Mouse (Mus musculus): Measurements from ENCODE around the gene Rcan1. TPM values are rescaled to one million over a fixed set of nuclear protein-coding genes. Genes with fewer than 3 reads are reported as not detected.

Gene Rcan1
- polyA plus RNA-seq, 1 experiment from 2014 or later: 34.6 TPM

DNA sequence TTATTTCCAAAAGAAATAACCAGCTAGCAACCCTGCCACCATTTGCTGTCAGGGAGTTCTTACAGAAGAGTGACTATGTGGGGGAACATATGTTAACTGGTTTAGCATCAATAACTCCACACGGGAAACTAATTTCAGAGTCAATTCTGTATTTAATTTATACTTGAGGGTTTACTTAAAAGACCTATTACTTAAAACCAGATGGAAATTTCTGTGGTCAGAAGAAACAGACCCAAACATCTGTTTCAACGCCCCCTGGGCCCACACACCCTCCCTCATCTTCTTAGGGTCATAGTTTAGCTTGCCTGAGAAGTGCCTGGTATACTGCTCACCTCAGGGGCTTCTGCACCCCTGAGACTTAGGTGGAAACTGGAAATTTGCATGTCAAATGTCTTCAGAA is 116.8 kb downstream of the Rcan1 start:
- ATAC-seq (ENCODE audit: low read depth) (0 out of 2 replicates have a peak, but pooled peaks have one; percentile 35), DNase-seq (ENCODE audit: low spot score) (peak; percentile 50)
- H3K4me1 ChIP-seq (ENCODE audit: control insufficient read depth, insufficient read depth, low read length): peaks cover 23% of the 10 kb centered on the region
- 28% methylated on average over 2 of the region's 2 CpGs for whole genome bisulfite sequencing
- H3K27ac ChIP-seq (replicated peaks; ENCODE audit: low read depth, low read length): no peak overlapping the region
- H3K4me3 ChIP-seq (ENCODE audit: low read depth, low read length): no peak overlapping the region
- H3K9ac ChIP-seq (ENCODE audit: low read depth, low read length): no peak overlapping the region
- no peak overlapping the region for H3K4me2 ChIP-seq (ENCODE audit: low read depth, low read length)
- H3K9me3 ChIP-seq (ENCODE audit: control insufficient read depth, low read length): no peaks in the 10 kb centered on the region
- peaks cover 7% of the 10 kb centered on the region; the same call in 1 of the 2 replicates for H3K27me3 ChIP-seq (replicated peaks; ENCODE audit: control insufficient read depth, insufficient read depth, low read length)
- no peaks in the 10 kb centered on the region for H3K36me3 ChIP-seq (ENCODE audit: control insufficient read depth, insufficient read depth, low read length)

DNA sequence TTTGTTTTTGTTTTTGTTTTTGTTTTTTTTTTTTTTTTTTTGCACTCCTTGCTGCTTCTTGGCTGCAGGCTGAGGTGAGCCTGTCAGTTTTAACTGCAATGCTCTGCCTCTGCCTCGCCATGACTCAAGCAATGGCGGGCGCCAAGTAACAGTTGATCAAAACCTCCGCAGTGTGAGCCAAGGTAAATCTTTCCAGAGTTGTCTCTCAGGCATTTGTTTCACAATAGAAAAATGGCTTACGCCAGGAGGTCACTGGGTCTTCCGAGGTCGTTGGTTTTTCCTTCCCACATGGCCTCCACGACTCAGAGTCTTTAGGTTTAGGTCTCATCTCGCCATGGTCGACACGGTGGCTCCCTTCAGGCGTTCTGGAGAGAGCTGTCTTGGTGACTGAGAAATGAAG is 117.4 kb downstream of the Rcan1 start:
- no peak overlapping the region for H3K27ac ChIP-seq (replicated peaks; ENCODE audit: low read depth, low read length)
- WGBS: 80% methylated on average over 12 of the region's 12 CpGs
- H3K4me3 ChIP-seq (ENCODE audit: low read depth, low read length): no peak overlapping the region

DNA sequence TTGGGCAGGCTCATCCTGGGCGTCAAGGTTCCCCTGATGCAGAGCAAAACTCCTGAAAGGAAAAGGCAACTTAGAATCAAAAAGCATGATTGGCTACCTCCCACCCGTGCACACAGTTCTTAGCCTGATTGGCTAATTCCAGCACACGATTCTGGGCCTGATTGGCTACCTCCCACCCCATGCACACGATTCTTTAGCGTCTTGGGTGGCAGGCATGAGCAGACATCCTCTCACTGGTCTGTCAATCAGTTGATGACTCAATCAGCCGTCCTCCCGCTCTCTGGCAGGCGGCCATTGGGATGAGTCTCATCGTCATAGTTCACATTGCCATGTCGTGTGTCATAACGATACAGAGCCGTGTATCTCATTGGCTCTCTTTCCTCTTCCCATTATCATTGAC is 121.7 kb downstream of the Rcan1 start:
- WGBS: 78% methylated on average over 12 of the region's 12 CpGs
- ATAC-seq (ENCODE audit: low read depth) (no peak), DNase-seq (ENCODE audit: low spot score) (no peak)
- Histone ChIP-seq H3K4me3 (ENCODE audit: low read depth, low read length) (no peak overlapping the region), H3K27me3 (replicated peaks; ENCODE audit: control insufficient read depth, insufficient read depth, low read length) (no peaks in the 10 kb centered on the region), H3K9ac (ENCODE audit: low read depth, low read length) (no peak overlapping the region), H3K27ac (replicated peaks; ENCODE audit: low read depth, low read length) (no peak overlapping the region), H3K9me3 (ENCODE audit: control insufficient read depth, low read length) (no peaks in the 10 kb centered on the region), H3K4me1 (ENCODE audit: control insufficient read depth, insufficient read depth, low read length) (peaks cover 5% of the 10 kb centered on the region; the same call in 1 of the 2 replicates), H3K4me2 (ENCODE audit: low read depth, low read length) (no peak overlapping the region), H3K36me3 (ENCODE audit: control insufficient read depth, insufficient read depth, low read length) (no peaks in the 10 kb centered on the region)

More for the DNA sequence above, 117.4 kb downstream of the Rcan1 start:
- ATAC-seq (ENCODE audit: low read depth) (no peak), DNase-seq (ENCODE audit: low spot score) (no peak)
- no peak overlapping the region for H3K9ac ChIP-seq (ENCODE audit: low read depth, low read length)
- H3K4me2 ChIP-seq (ENCODE audit: low read depth, low read length): no peak overlapping the region
- no peaks in the 10 kb centered on the region for H3K36me3 ChIP-seq (ENCODE audit: control insufficient read depth, insufficient read depth, low read length)
- peaks cover 19% of the 10 kb centered on the region for H3K4me1 ChIP-seq (ENCODE audit: control insufficient read depth, insufficient read depth, low read length)
- H3K27me3 ChIP-seq (replicated peaks; ENCODE audit: control insufficient read depth, insufficient read depth, low read length): peaks cover 7% of the 10 kb centered on the region; the same call in 1 of the 2 replicates
- no peaks in the 10 kb centered on the region for H3K9me3 ChIP-seq (ENCODE audit: control insufficient read depth, low read length)

DNA sequence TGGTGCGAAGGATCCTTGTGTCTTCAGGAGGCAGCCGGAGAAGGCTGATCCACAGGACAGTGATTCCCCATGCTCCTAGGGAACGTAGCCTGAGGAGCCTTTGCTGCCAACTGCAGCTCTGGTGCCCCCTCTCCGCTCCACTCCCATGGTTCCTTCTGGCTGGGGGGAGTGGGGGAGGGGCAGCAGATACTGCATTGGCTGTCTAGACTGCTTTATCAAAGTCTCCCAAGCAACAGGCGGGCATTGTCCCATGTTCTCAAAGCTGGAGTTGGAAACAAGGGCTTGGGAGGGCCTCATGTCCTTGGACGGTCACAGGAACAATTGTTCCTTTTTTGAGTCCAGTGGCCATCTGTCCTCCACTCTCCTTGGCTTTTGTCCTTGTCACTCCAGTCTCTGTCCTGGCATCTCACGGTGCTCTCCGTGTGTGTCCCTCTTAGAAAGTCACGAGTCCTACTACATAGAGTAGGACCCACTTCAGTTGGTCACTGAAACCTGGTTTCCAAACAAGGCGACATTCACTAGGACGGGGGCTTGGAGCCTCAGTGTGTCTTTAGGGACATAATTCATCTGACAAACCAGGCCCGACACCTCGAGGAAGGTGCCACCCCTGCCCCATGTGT is 124.3 kb downstream of the Rcan1 start:
- H3K36me3 ChIP-seq (ENCODE audit: control insufficient read depth, insufficient read depth, low read length): no peaks in the 10 kb centered on the region
- no peak for ATAC-seq (ENCODE audit: low read depth)
- H3K9ac ChIP-seq (ENCODE audit: low read depth, low read length): no peak overlapping the region
- no peak overlapping the region for H3K4me2 ChIP-seq (ENCODE audit: low read depth, low read length)
- no peak overlapping the region for H3K4me3 ChIP-seq (ENCODE audit: low read depth, low read length)
- 65% methylated on average over 12 of the region's 13 CpGs for WGBS
- DNase-seq (ENCODE audit: low spot score): no peak
- no peaks in the 10 kb centered on the region for H3K9me3 ChIP-seq (ENCODE audit: control insufficient read depth, low read length)
- H3K4me1 ChIP-seq (ENCODE audit: control insufficient read depth, insufficient read depth, low read length): no peaks in the 10 kb centered on the region
- H3K27me3 ChIP-seq (replicated peaks; ENCODE audit: control insufficient read depth, insufficient read depth, low read length): no peaks in the 10 kb centered on the region
- H3K27ac ChIP-seq (replicated peaks; ENCODE audit: low read depth, low read length): no peak overlapping the region

DNA sequence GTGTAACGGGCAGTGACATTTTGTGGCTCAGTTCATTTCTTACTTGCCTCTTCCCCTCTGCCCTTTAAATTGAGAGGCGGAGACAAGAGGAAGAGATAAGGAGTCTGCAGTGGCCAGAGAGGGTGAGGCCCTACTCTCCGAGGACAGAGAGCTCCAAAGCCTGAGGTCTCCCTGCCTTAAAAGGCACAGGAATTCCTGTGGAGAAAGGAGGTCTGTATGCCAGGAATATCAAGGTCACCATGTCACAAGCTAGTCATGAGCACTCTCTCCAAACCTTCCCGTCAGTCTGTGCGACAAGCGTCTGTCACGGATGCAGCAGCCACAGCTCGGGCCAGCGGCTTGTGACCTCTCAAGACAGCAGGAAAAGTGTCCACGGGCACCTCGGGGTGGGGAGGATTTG is 125.5 kb downstream of the Rcan1 start:
- H3K4me3 ChIP-seq (ENCODE audit: low read depth, low read length): no peak overlapping the region
- 72% methylated on average over 11 of the region's 11 CpGs for WGBS

More for the DNA sequence above, 125.5 kb downstream of the Rcan1 start:
- DNase-seq (ENCODE audit: low spot score) (no peak), ATAC-seq (ENCODE audit: low read depth) (no peak)
- H3K9ac ChIP-seq (ENCODE audit: low read depth, low read length): no peak overlapping the region
- H3K27ac ChIP-seq (replicated peaks; ENCODE audit: low read depth, low read length): no peak overlapping the region
- H3K36me3 ChIP-seq (ENCODE audit: control insufficient read depth, insufficient read depth, low read length): no peaks in the 10 kb centered on the region
- H3K9me3 ChIP-seq (ENCODE audit: control insufficient read depth, low read length): no peaks in the 10 kb centered on the region
- no peaks in the 10 kb centered on the region for H3K27me3 ChIP-seq (replicated peaks; ENCODE audit: control insufficient read depth, insufficient read depth, low read length)
- H3K4me2 ChIP-seq (ENCODE audit: low read depth, low read length): no peak overlapping the region
- no peaks in the 10 kb centered on the region for H3K4me1 ChIP-seq (ENCODE audit: control insufficient read depth, insufficient read depth, low read length)

Other genes with a start within 250 kb of the Rcan1 start
- gene Kcne2, start 178.5 kb downstream of the Rcan1 start, polyA plus RNA-seq (2014; fragmentation: Nextera tagmentation; extraction: Ambion mirVana): 0.12 and 2.3 TPM in 2 replicates
- gene Smim11, start 169.6 kb downstream of the Rcan1 start, polyA plus RNA-seq (2014; fragmentation: Nextera tagmentation; extraction: Ambion mirVana): 131 and 155 TPM in 2 replicates
- gene Fam243, start 149.4 kb downstream of the Rcan1 start, polyA plus RNA-seq (2014; fragmentation: Nextera tagmentation; extraction: Ambion mirVana): not detected in 2 replicates
- gene Kcne1, start 111.4 kb downstream of the Rcan1 start, polyA plus RNA-seq (2014; fragmentation: Nextera tagmentation; extraction: Ambion mirVana): 0.21 TPM in 1 of 2 replicates, not detected in the other
- gene Clic6, start 14.9 kb upstream of the Rcan1 start, polyA plus RNA-seq (2014; fragmentation: Nextera tagmentation; extraction: Ambion mirVana): 3.0 and 4.1 TPM in 2 replicates